Mouse (Mus musculus) heart, embryonic 15.5 days (tissue): ENCODE measurements around the gene Mt3. TPM values are rescaled to one million over a fixed set of nuclear protein-coding genes. Genes with fewer than 3 reads are reported as not detected.

Experiments used
- ATAC-seq: fragments of 200-750 bp; cut with Nextera tagmentation; replicated peaks from 2 replicates; pipeline ENCODE4 v1.8.0; 2017; ENCODE audit warnings: low read depth, moderate TSS enrichment; ENCODE audit not compliant: insufficient number of reproducible peaks, insufficient read depth, low FRiP score
- H3K27ac ChIP-seq: fragments of 300-500 bp; sonication (generic); 2 replicates; pipeline ENCODE4 v1.5.1; 2015; ENCODE audit warnings: mild to moderate bottlenecking, inconsistent platforms
- H3K27me3 ChIP-seq: fragments of 300-500 bp; sonication (generic); 2 replicates; pipeline ENCODE4 v1.6.1; 2015; ENCODE audit warnings: inconsistent platforms
- H3K36me3 ChIP-seq: fragments of 300-500 bp; sonication (generic); 2 replicates; pipeline ENCODE4 v1.6.1; 2015; ENCODE audit warnings: mild to moderate bottlenecking, inconsistent platforms
- H3K4me1 ChIP-seq: fragments of 300-500 bp; sonication (generic); replicated peaks from 2 replicates; pipeline ENCODE4 v1.6.1; 2015; ENCODE audit warnings: inconsistent platforms
- H3K4me2 ChIP-seq: fragments of 300-500 bp; sonication (generic); 2 replicates; pipeline ENCODE4 v1.6.1; 2015; ENCODE audit warnings: inconsistent platforms, mild to moderate bottlenecking, moderate library complexity
- H3K4me3 ChIP-seq: fragments of 300-500 bp; sonication (generic); 2 replicates; pipeline ENCODE4 v1.5.1; 2015; ENCODE audit warnings: mild to moderate bottlenecking, inconsistent platforms
- H3K9ac ChIP-seq: fragments of 300-500 bp; sonication (generic); 2 replicates; pipeline ENCODE4 v1.6.1; 2015; ENCODE audit warnings: mild to moderate bottlenecking, inconsistent platforms
- H3K9me3 ChIP-seq: fragments of 300-500 bp; sonication (generic); replicated peaks from 2 replicates; pipeline ENCODE4 v1.6.1; 2016; ENCODE audit warnings: inconsistent platforms
- WGBS: fragments of 180-500 bp; shearing (Covaris S2); methylation state at CpG from one replicate; pipeline ENCODE4 v1.1.7; 2015; ENCODE audit warnings: mixed read lengths; 5-methylcytosine and 5-hydroxymethylcytosine counted together
- polyA plus RNA-seq: library from polyadenylated mRNA; unstranded; fragments of >200 nt; fragmentation: Nextera tagmentation; extraction: Ambion mirVana; gene quantifications from 2 replicates; pipeline ENCODE4 v1.2.1, GENCODE M21; 2015

Gene Mt3
- polyA plus RNA-seq, 1 experiment from 2014 or later, result 69.8 TPM

DNA sequence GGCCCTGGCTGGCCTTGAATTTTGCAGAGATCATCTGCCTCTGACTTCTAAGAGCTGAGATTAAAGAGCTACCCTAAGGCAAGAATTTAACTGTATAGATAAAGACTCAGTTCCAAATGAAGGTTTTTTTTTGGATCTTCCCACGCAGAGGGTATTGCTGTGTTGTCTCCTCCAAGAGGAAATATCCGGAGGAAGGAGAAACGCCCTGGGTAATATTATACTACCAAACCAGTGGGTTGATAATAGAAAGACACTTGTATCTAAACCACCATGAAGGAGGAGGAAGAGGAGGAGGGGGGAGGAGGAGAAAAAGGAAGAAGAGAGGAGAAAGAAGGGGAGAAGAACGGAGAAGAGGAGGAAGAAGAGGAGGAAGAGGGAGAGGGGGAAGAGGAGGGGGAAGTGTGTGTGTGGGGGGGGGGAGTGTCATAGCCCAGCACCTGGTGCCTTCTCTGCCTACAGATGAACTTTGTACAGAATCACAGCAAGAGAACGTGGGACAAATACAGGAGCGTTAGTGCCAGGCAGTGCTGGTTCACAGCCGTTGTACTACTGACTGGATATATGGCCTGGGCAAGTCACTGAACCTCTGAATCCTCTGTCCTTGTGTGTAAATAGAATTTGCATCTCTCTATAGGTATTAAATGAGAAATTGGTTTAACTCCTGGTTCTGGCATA is 25.4 kb downstream of the Mt3 start:
- Histone ChIP-seq H3K36me3 (no peaks in the 10 kb centered on the region), H3K27me3 (peaks cover 69% of the 10 kb centered on the region), H3K4me1 (peaks cover 23% of the 10 kb centered on the region), H3K9ac (no peak overlapping the region), H3K27ac (peak overlapping the region; percentile 93; the same call in 1 of the 2 replicates), H3K9me3 (no peaks in the 10 kb centered on the region), H3K4me3 (no peak overlapping the region), H3K4me2 (peak overlapping the region; percentile 81; the same call in 1 of the 2 replicates)
- no peak for ATAC-seq
- 66% methylated on average over 7 of the region's 7 CpGs for WGBS

DNA sequence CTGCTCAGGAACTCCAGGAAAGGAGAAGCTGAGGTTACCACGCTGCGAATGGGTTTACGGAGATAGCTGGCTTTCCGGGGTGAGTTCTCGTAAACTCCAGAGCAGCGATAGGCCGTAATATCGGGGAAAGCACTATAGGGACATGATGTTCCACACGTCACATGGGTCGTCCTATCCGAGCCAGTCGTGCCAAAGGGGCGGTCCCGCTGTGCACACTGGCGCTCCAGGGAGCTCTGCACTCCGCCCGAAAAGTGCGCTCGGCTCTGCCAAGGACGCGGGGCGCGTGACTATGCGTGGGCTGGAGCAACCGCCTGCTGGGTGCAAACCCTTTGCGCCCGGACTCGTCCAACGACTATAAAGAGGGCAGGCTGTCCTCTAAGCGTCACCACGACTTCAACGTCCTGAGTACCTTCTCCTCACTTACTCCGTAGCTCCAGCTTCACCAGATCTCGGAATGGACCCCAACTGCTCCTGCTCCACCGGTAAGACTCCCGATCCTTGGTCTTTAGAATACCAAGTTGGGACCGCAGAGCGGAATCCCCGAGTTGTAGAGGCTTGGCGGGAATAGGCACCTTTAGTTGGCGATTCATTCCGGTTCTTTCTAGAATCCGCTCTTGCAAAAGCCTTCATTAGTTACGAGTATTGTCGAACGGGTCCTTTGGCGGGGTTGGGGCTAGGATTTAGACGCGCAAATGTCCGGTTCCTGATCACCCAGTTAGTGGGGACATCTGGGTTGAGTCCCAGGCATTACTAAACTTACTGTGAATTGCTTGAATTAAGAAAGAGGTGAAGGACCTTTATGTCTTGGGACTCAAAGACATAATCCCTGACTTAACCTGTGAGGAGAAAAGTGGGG is 26.7 kb downstream of the Mt3 start, which contains the start of gene Mt1:
Gene Mt1, plus strand, starts transcription at position 226 of the 856 bp plus-strand sequence.
- Histone ChIP-seq H3K4me1 (peaks cover 28% of the 10 kb centered on the region), H3K4me2 (peak within 1 kb of the TSS; percentile 81), H3K36me3 (no peaks in the 10 kb centered on the region), H3K9ac (peak within 1 kb of the TSS; percentile 74), H3K27me3 (peaks cover 63% of the 10 kb centered on the region), H3K27ac (peak within 1 kb of the TSS; percentile 93), H3K4me3 (peak within 1 kb of the TSS; percentile 64), H3K9me3 (no peaks in the 10 kb centered on the region)
- peak; percentile 93 for ATAC-seq
- WGBS, result under 1% methylated on average over 50 of the region's 50 CpGs

DNA sequence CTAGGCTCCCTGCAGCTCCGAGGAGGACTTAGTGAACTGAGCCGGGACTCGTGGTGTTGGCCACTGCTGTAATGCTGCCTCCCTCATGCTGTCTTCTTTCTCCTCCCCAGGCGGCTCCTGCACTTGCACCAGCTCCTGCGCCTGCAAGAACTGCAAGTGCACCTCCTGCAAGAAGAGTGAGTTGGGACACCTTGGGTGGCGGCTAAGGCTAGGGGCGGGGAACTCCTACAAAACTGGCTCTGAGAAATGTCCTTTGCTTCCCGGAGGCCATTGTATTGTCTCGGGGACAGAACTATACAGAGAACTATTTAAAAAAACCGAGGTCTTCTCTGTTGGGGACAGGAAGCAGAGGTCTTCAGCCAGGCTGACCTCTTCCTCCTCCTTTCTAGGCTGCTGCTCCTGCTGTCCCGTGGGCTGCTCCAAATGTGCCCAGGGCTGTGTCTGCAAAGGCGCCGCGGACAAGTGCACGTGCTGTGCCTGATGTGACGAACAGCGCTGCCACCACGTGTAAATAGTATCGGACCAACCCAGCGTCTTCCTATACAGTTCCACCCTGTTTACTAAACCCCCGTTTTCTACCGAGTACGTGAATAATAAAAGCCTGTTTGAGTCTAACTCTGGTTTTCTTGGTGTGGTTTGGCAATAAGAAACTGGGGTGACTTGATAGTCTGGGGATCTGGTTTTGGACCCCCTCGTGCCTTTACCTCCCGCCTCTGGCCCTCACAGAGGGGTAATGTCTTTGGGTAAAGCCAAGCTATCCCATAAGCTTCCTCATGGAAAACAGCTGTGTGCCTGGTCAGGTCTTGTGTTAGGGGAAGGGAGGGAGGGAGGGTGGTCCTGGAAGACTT is 27.5 kb downstream of the Mt3 start:
- H3K27me3 ChIP-seq, result peaks cover 63% of the 10 kb centered on the region
- 6% methylated on average over 25 of the region's 25 CpGs for WGBS
- peak overlapping the region; percentile 74 for H3K9ac ChIP-seq
- no peaks in the 10 kb centered on the region for H3K9me3 ChIP-seq
- H3K4me2 ChIP-seq, result peak overlapping the region; percentile 81
- peak overlapping the region; percentile 93 for H3K27ac ChIP-seq
- ATAC-seq, result no peak
- H3K4me3 ChIP-seq, result peak overlapping the region; percentile 64
- no peaks in the 10 kb centered on the region for H3K36me3 ChIP-seq
- H3K4me1 ChIP-seq, result peaks cover 28% of the 10 kb centered on the region

DNA sequence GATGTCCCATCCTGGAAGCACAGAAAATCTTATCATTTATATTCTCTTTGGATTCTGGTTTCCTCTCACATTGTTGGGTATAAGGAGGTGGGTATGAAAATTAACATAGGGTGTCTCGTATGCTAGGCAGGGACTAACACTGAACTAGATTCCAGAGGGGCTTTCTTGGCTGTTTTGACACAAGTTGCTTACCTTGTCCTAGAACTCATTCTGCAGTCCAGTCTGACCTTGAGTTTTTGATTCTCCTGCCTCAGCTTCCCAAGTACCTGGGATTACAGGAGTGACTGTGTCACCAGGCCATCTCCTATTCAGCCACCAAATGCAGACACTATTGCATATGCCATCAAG is 28.1 kb downstream of the Mt3 start:
- no peak for ATAC-seq
- 88% methylated on average over 1 of the region's 1 CpGs for WGBS
- H3K4me2 ChIP-seq, result peak overlapping the region; percentile 81
- no peaks in the 10 kb centered on the region for H3K36me3 ChIP-seq
- H3K4me1 ChIP-seq, result peaks cover 28% of the 10 kb centered on the region
- peaks cover 60% of the 10 kb centered on the region for H3K27me3 ChIP-seq
- no peak overlapping the region for H3K9ac ChIP-seq
- peak overlapping the region; percentile 64 for H3K4me3 ChIP-seq
- no peaks in the 10 kb centered on the region for H3K9me3 ChIP-seq
- no peak overlapping the region for H3K27ac ChIP-seq

DNA sequence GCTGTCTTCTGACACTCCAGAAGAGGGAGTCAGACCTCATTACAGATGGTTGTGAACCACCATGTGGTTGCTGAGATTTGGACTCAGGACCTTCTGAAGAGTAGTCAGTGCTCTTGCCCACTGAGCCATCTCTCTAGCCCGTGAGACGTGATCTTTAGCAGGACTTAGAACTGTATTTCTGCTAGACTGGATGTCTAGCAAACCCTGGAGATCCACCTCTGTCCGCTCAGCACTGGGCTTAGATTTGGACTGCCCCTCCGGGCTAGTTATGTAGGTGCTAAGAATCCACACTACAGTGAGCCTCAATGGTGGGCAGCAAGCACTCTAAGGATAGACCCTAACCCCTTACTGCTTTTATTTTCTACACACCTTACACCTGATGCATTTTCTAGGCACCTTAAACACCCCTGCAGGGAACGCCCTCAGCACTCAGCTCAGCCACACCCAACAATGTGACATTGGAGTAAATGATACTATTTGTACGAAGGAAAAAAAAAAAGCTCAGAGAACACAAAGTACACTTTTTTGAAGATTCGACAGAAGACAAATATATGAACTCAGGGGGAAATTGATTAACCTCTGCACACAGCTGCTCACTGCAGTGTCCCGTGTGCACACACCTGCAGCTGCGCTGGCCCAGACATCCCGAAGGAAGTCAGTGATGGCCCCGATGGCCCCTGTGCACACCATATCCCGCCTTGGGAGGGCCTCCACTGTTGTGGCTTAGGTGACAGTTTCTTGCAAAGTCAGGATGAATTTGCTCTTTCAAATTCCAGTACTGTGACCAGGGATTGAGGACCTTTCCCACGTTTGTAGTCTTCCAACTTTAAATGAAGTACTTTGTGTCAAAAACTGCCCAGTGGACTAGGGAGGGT is 29.9 kb downstream of the Mt3 start:
- WGBS, result 65% methylated on average over 13 of the region's 13 CpGs
- Histone ChIP-seq H3K4me2 (peak overlapping the region; percentile 65), H3K9me3 (no peaks in the 10 kb centered on the region), H3K9ac (peak overlapping the region; percentile 40), H3K27me3 (peaks cover 57% of the 10 kb centered on the region), H3K36me3 (no peaks in the 10 kb centered on the region), H3K4me1 (peaks cover 39% of the 10 kb centered on the region), H3K4me3 (peak overlapping the region; percentile 42), H3K27ac (peak overlapping the region; percentile 46)
- ATAC-seq, result no peak

DNA sequence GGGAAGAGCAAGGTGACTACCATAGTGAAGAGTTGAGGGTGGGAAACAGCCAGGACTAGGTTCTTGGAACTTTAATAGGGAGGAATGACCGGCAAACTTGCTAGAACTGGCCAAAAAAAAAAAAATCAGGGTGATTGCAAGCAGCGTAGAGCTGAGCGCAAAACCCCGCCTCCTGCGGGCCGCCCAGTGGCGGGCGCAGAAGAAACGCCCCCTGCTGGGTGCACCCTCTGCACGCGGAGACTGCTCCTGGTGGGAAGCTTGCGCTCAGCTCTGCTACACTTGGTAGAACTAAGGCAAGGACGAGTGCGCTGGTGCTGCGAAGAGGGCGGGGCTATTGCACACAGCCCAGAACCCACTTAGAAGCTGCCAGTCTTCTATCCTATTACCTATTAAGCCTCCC is 30.7 kb downstream of the Mt3 start:
- H3K4me1 ChIP-seq, result peaks cover 43% of the 10 kb centered on the region

DNA sequence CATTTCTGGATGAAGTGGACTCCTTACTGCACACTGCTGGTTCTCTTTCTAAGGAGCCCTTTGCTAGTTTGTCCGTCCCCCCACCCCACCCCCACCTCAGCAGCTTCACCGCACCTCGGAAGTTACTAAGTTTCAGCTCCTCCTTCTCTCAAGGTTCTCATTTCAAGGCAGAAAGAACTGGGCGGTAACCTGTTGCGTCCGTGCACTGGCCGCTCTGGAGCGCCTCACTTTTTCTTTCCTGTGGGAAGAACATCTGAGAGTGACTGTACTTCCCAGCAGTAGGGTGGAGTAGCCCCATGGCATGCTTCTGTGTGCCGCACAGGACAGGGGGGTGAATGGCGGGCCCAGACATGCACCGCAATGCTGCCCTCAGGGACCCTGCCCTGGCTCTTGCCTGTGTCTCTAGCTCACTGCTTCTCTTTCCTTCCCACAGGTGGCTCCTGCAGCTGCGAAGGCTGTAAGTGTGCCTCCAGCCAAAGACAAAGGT is 32.0 kb downstream of the Mt3 start:
- Histone ChIP-seq H3K27me3 (peaks cover 55% of the 10 kb centered on the region), H3K4me1 (peaks cover 41% of the 10 kb centered on the region), H3K4me2 (no peak overlapping the region), H3K9me3 (no peaks in the 10 kb centered on the region), H3K9ac (no peak overlapping the region), H3K36me3 (no peaks in the 10 kb centered on the region), H3K27ac (no peak overlapping the region), H3K4me3 (no peak overlapping the region)
- ATAC-seq, result no peak
- 41% methylated on average over 12 of the region's 12 CpGs for WGBS

More for the DNA sequence above, 30.7 kb downstream of the Mt3 start:
- Histone ChIP-seq H3K9ac (peak overlapping the region; percentile 40), H3K4me2 (peak overlapping the region; percentile 65), H3K36me3 (no peaks in the 10 kb centered on the region), H3K4me3 (peak overlapping the region; percentile 42), H3K27ac (peak overlapping the region; percentile 46; the same call in 1 of the 2 replicates), H3K9me3 (no peaks in the 10 kb centered on the region), H3K27me3 (peaks cover 58% of the 10 kb centered on the region)
- peak; percentile 40 for ATAC-seq
- under 1% methylated on average over 16 of the region's 16 CpGs for WGBS

DNA sequence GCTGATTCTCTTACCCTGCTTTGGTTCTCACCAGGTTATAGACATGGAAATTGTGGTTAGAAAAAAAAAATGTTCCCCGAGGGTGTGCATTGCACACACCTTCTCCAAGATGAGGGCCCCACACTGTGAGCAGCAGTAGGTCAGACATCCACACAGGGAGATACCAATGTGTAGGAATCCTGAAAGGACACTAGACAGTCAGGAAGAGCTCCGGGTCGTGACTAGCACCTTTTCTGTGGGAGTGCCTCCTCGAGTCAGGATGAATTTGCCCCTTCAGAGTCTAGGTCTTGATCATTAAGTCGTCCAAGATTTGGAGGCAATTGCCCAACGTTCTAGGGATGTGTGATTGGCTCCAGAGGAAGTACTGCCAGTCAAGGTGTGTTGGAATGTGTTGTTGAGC is 33.4 kb downstream of the Mt3 start:
- 66% methylated on average over 6 of the region's 6 CpGs for WGBS
- no peak overlapping the region for H3K4me2 ChIP-seq
- no peak for ATAC-seq
- peaks cover 39% of the 10 kb centered on the region for H3K4me1 ChIP-seq
- peaks cover 47% of the 10 kb centered on the region for H3K27me3 ChIP-seq
- no peak overlapping the region for H3K27ac ChIP-seq
- H3K4me3 ChIP-seq, result no peak overlapping the region
- no peaks in the 10 kb centered on the region for H3K9me3 ChIP-seq
- H3K9ac ChIP-seq, result no peak overlapping the region
- no peaks in the 10 kb centered on the region for H3K36me3 ChIP-seq

DNA sequence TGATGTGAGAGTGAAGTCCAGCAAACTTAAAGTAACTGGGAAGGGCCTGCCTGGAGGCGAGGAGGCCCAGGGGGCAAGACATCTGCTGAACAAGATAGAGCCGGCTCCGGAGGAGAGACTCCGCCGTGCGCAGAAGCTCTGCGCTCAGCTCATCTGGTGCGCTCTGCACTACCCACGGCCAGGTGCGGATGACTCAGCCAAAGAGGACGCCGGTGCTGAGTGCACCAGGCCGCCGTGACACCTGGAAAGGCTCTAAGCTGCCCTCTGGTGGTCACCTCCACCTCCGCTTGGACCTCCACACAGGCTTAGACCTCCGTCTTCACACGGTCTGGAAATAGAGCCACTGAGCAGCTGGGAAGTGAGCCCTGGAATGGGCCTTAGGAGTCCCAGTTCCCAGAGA is 34.1 kb downstream of the Mt3 start:
- Histone ChIP-seq H3K4me3 (peak overlapping the region; percentile 12; the same call in 1 of the 2 replicates), H3K36me3 (no peaks in the 10 kb centered on the region), H3K27me3 (peaks cover 46% of the 10 kb centered on the region), H3K9me3 (no peaks in the 10 kb centered on the region), H3K4me1 (peaks cover 46% of the 10 kb centered on the region), H3K9ac (no peak overlapping the region), H3K4me2 (peak overlapping the region; percentile 52), H3K27ac (no peak overlapping the region)
- WGBS, result 4% methylated on average over 17 of the region's 17 CpGs
- ATAC-seq, result peak; percentile 72

DNA sequence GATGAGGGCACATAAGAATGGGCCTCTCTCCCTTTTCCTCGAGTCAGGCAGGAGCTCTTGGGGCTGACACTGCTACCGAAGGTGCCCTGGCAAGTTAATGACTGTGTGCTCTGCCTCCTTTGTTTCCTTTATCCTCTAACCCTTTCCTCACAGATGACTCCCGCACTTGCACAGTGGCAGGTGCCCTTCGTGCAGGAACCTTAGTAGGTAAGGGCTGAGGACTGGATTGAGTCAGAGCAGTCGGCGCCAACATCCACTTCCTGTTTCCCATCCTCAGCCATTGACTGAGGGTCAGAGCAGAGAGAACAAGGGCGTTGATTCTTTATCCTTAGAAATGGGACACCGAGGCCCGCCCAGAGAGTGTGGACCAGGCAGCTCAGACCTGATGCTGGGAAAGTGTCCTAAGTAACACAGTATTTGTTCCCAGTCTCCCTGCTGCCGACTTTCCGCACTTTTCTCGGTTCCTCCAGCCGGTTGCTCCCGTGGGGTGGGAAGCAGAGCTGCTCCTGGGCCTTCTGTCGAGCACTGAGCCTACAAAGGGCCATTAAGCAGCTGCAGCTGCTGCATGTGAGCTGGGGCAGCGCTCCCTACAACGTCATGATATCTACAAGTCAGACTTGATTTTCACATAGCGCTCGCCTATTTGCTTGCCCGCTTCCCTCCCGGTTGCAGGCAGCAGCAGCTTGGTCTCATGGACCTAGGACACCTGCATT is 35.0 kb downstream of the Mt3 start:
- Histone ChIP-seq H3K9me3 (no peaks in the 10 kb centered on the region), H3K27ac (no peak overlapping the region), H3K27me3 (peaks cover 42% of the 10 kb centered on the region), H3K4me2 (no peak overlapping the region), H3K36me3 (no peaks in the 10 kb centered on the region), H3K4me1 (peaks cover 46% of the 10 kb centered on the region), H3K9ac (no peak overlapping the region), H3K4me3 (no peak overlapping the region)
- no peak for ATAC-seq
- WGBS, result 48% methylated on average over 21 of the region's 21 CpGs
